Mouse (Mus musculus): Measurements from ENCODE around the gene Iqcf4.

DNA sequence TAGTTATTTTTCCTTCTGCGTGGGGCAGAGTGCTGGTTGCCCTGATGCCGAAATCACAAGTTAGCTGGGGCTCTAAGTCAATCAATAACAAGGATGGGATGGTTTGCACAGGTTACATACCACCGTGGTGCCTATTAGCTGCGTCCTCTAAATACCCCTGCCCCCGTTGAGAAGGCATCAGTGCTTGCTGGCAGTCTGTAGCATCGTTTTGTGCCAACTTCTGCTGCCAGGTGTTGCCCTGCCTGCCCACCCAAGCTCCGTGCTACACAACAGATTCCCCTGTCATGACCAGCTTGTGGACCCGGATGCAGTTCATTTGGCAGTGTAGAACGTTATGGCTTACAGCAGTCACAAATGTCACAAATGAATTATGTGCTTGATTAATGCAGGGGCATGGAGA lies 45.5 kb upstream of the Iqcf4 start:
- TF ChIP-seq CTCF (IDR thresholded peaks at IDR 0.05; ENCODE audit: low read depth), result no peak
- no peak for TF ChIP-seq EP300 (optimal IDR thresholded peaks at IDR 0.05)
